Comparison of ENCODE assay signal across 9 mouse cellular contexts in genomic region chr10:69452180-69452977, GRCm38 (mm10). TPM values are rescaled to one million over a fixed set of nuclear protein-coding genes. Genes with fewer than 3 reads are reported as not detected.
A peak's percentile ranks its signal among the peaks of the same experiment; 100 is the strongest.
DNase-seq lines count a peak whose midpoint lies in the region; ATAC-seq and TF ChIP-seq lines count a peak whose summit lies in the region.
"Had no signal": no experiment of that assay in that cellular context is flagged by ENCODE, and none has a peak within 500 bp of the region (broad histone marks: within the 10 kb centered on the region; RNA-seq: fewer than 3 reads in every experiment).

No protein-coding gene starts in this region.

- WGBS in kidney, postnatal 0 days: 43% methylated on average over 9 of the region's 9 CpGs
- 31% methylated on average over 9 of the region's 9 CpGs for whole genome bisulfite sequencing in lung, embryonic 14.5 days

- peak; percentile 75 for TF ChIP-seq CTCF in gastrocnemius, adult 2 months (IDR thresholded peaks at IDR 0.05)
- peak; percentile 84 for TF ChIP-seq CTCF in kidney, postnatal 0 days (IDR thresholded peaks at IDR 0.05; ENCODE audit: low read depth)
- peak; percentile 85 for TF ChIP-seq CTCF in lung, embryonic 14.5 days (IDR thresholded peaks at IDR 0.05; ENCODE audit: low read depth)

- 0 out of 2 replicates have a peak overlapping the region, but pooled peaks have one; percentile 10 for H3K4me2 ChIP-seq in kidney, postnatal 0 days (ENCODE audit: low read length)
- peak overlapping the region; percentile 47 for H3K4me2 ChIP-seq in lung, embryonic 14.5 days
- H3K4me2 ChIP-seq: embryonic facial prominence, embryonic 12.5 days had no signal

- no peak overlapping the region for H3K9ac ChIP-seq in kidney, postnatal 0 days (ENCODE audit: low read depth, low read length)
- no peak overlapping the region for H3K9ac ChIP-seq in lung, embryonic 14.5 days
- H3K9ac ChIP-seq: embryonic facial prominence, embryonic 12.5 days had no signal

- no peak for ATAC-seq in kidney, postnatal 0 days (replicated peaks; ENCODE audit: low FRiP score, low read depth)
- ATAC-seq in lung, embryonic 14.5 days (ENCODE audit: insufficient read depth): peak; percentile 74
- ATAC-seq in activated CD4-positive, CD25-positive, alpha-beta regulatory T cell, adult 4 months: no peak

- H3K27me3 ChIP-seq in kidney, postnatal 0 days (ENCODE audit: insufficient read depth, low read length): no peaks in the 10 kb centered on the region
- H3K27me3 ChIP-seq in lung, embryonic 14.5 days (ENCODE audit: insufficient read depth, low read length): no peaks in the 10 kb centered on the region
- H3K27me3 ChIP-seq: embryonic facial prominence, embryonic 12.5 days had no signal

- no peaks in the 10 kb centered on the region for H3K4me1 ChIP-seq in kidney, postnatal 0 days (replicated peaks; ENCODE audit: insufficient read depth, low read length)
- H3K4me1 ChIP-seq in lung, embryonic 14.5 days (ENCODE audit: insufficient read depth): no peaks in the 10 kb centered on the region
- H3K4me1 ChIP-seq: embryonic facial prominence, embryonic 12.5 days had no signal

- intact Hi-C loops in gastrocnemius, adult 2 months (cut with DNase I): loop anchor here (1.0 to 5.0 kb wide), 4 partner anchors 75 to 395 kb away; no protein-coding TSS in a partner anchor

- no peak overlapping the region for H3K27ac ChIP-seq in gastrocnemius, adult 2 months
- no peak overlapping the region for H3K27ac ChIP-seq in kidney, postnatal 0 days
- H3K27ac ChIP-seq in lung, embryonic 14.5 days (ENCODE audit: low read depth): no peak overlapping the region
- H3K27ac ChIP-seq: embryonic facial prominence, embryonic 12.5 days had no signal

- no peaks in the 10 kb centered on the region for H3K36me3 ChIP-seq in kidney, postnatal 0 days (ENCODE audit: insufficient read depth, low read length)
- no peaks in the 10 kb centered on the region for H3K36me3 ChIP-seq in lung, embryonic 14.5 days (ENCODE audit: insufficient read depth)
- H3K36me3 ChIP-seq: embryonic facial prominence, embryonic 12.5 days had no signal

- peak overlapping the region; percentile 61 for H3K4me3 ChIP-seq in gastrocnemius, adult 2 months
- H3K4me3 ChIP-seq in kidney, postnatal 0 days (replicated peaks; ENCODE audit: low read depth, low read length): no peak overlapping the region
- no peak overlapping the region for H3K4me3 ChIP-seq in lung, embryonic 14.5 days (ENCODE audit: low read depth, low read length)
- H3K4me3 ChIP-seq: embryonic facial prominence, embryonic 12.5 days had no signal

- H3K9me3 ChIP-seq in kidney, postnatal 0 days (replicated peaks; ENCODE audit: low read length): no peaks in the 10 kb centered on the region
- H3K9me3 ChIP-seq in lung, embryonic 14.5 days (ENCODE audit: low read depth, low read length): no peaks in the 10 kb centered on the region
- H3K9me3 ChIP-seq: embryonic facial prominence, embryonic 12.5 days had no signal

- DNase-seq in urinary bladder, postnatal 14 days (ENCODE audit: low spot score): peak; percentile 73
- DNase-seq in urinary bladder, adult 2 months (ENCODE audit: low spot score): no peak
- DNase-seq in cerebellum, postnatal 10 days: peak; percentile 88 to 92
- DNase-seq in gastrocnemius, adult 2 months: peak; percentile 37
- peak; percentile 79 for DNase-seq in kidney, postnatal 0 days (ENCODE audit: low spot score)
- DNase-seq in lung, embryonic 14.5 days: peak; percentile 92
- peak; percentile 66 for DNase-seq in right cerebral cortex, adult 18-20 months

RNA-seq across cellular contexts. Expression of gene Ank3, which starts 53.8 kb away (rescaled TPM):
- polyA plus RNA-seq in urinary bladder, adult 2 months (2012; rRNA removed): 27.3 and 40.3 TPM in 2 replicates
- 100 to 1,000 TPM in 1 of 2 experiments, 10 to 100 TPM in 1; 97.9 to 110 TPM for total RNA-seq in gastrocnemius, adult 2 months (2021)
- polyA plus RNA-seq in kidney, postnatal 0 days (2015; fragmentation: Nextera tagmentation; extraction: Ambion mirVana): 48.8 and 52.4 TPM in 2 replicates
- 16.2 and 17.5 TPM in 2 replicates for polyA plus RNA-seq in lung, embryonic 14.5 days (2014; fragmentation: Nextera tagmentation; extraction: Ambion mirVana)
- 1 to 10 TPM in 1 of 2 experiments, under 1 TPM in 1; 0.05 to 1.3 TPM for polyA plus RNA-seq in activated CD4-positive, CD25-positive, alpha-beta regulatory T cell, adult 4 months (2017; shearing (Covaris generic))
